Mouse (Mus musculus): Measurements from ENCODE around the gene Pemt. TPM values are rescaled to one million over a fixed set of nuclear protein-coding genes. Genes with fewer than 3 reads are reported as not detected.

Gene Pemt
- polyA plus RNA-seq, 1 experiment = 15.8 TPM

- Histone ChIP-seq H3K79me2 (ENCODE audit: control insufficient read depth, insufficient read depth) (no peaks in the 10 kb centered on the region), H3K27me3 (ENCODE audit: control insufficient read depth, insufficient read depth, insufficient read length) (no peaks in the 10 kb centered on the region), H3ac (ENCODE audit: control insufficient read depth, insufficient read length) (no peak overlapping the region), H3K4me3 (no peak overlapping the region), H3K36me3 (ENCODE audit: control insufficient read depth, insufficient read depth) (no peaks in the 10 kb centered on the region), H3K4me2 (ENCODE audit: low read depth) (no peak overlapping the region)
- no peak for TF ChIP-seq E2F4 (IDR thresholded peaks at IDR 0.05; ENCODE audit: insufficient read depth)
- no peak for TF ChIP-seq MAX (IDR thresholded peaks at IDR 0.05; ENCODE audit: low read depth)
- no peak for TF ChIP-seq POLR2A (IDR thresholded peaks at IDR 0.05; ENCODE audit: insufficient read length, low read depth)
- no peak for TF ChIP-seq REST (IDR thresholded peaks at IDR 0.05; ENCODE audit: insufficient read depth, insufficient read length)
- TF ChIP-seq TCF12 (IDR thresholded peaks at IDR 0.05; ENCODE audit: insufficient read depth, poor library complexity, severe bottlenecking) = no peak
- TF ChIP-seq MYOG (IDR thresholded peaks at IDR 0.05; ENCODE audit: control insufficient read depth in 1 of 3, insufficient read depth in 1 of 3, insufficient read length in 2 of 3, low read depth in 2 of 3) = no peak
- TF ChIP-seq USF1 (IDR thresholded peaks at IDR 0.05; ENCODE audit: low read depth) = no peak
- TF ChIP-seq CEBPB (IDR thresholded peaks at IDR 0.05; ENCODE audit: insufficient read depth, poor library complexity, severe bottlenecking) = no peak
- no peak for TF ChIP-seq MYOD1 (IDR thresholded peaks at IDR 0.05; ENCODE audit: control insufficient read depth in 1 of 3, insufficient read length in 2 of 3, low read depth in 2 of 3)
- no peak for TF ChIP-seq TCF3 (IDR thresholded peaks at IDR 0.05; ENCODE audit: insufficient read length, low read depth)
- TF ChIP-seq SRF (IDR thresholded peaks at IDR 0.05; ENCODE audit: control insufficient read depth, insufficient read length, low read depth) = no peak
- TF ChIP-seq POLR2AphosphoS2 (IDR thresholded peaks at IDR 0.05; ENCODE audit: insufficient read length, low read depth) = no peak
These were observed 80.2 kb downstream of the Pemt start for GRCm38 (mm10) chr11:59966102-59966483.

- Histone ChIP-seq H3K4me2 (ENCODE audit: low read depth) (peak overlapping the region; percentile 100), H3K79me2 (ENCODE audit: control insufficient read depth, insufficient read depth) (no peaks in the 10 kb centered on the region), H3K36me3 (ENCODE audit: control insufficient read depth, insufficient read depth) (no peaks in the 10 kb centered on the region), H3ac (ENCODE audit: control insufficient read depth, insufficient read length) (no peak overlapping the region), H3K27me3 (ENCODE audit: control insufficient read depth, insufficient read depth, insufficient read length) (no peaks in the 10 kb centered on the region), H3K4me3 (peak overlapping the region; percentile 29)
- no peak for TF ChIP-seq MAX (IDR thresholded peaks at IDR 0.05; ENCODE audit: low read depth)
These were observed 80.8 kb downstream of the Pemt start for GRCm38 (mm10) chr11:59965227-59966101.

- Histone ChIP-seq H3K4me2 (ENCODE audit: low read depth) (peak within 1 kb of the TSS; percentile 100), H3ac (ENCODE audit: control insufficient read depth, insufficient read length) (no peak within 1 kb of the TSS), H3K27me3 (ENCODE audit: control insufficient read depth, insufficient read depth, insufficient read length) (no peaks in the 10 kb centered on the region), H3K36me3 (ENCODE audit: control insufficient read depth, insufficient read depth) (no peaks in the 10 kb centered on the region), H3K79me2 (ENCODE audit: control insufficient read depth, insufficient read depth) (no peaks in the 10 kb centered on the region), H3K4me3 (peak within 1 kb of the TSS; percentile 29)
- TF ChIP-seq REST (IDR thresholded peaks at IDR 0.05; ENCODE audit: insufficient read depth, insufficient read length) (no peak), MAX (IDR thresholded peaks at IDR 0.05; ENCODE audit: low read depth) (no peak), SRF (IDR thresholded peaks at IDR 0.05; ENCODE audit: control insufficient read depth, insufficient read length, low read depth) (no peak), POLR2AphosphoS2 (IDR thresholded peaks at IDR 0.05; ENCODE audit: insufficient read length, low read depth) (peak; percentile 49), E2F4 (IDR thresholded peaks at IDR 0.05; ENCODE audit: insufficient read depth) (peak; percentile 29), POLR2A (IDR thresholded peaks at IDR 0.05; ENCODE audit: insufficient read length, low read depth) (peak; percentile 64)
These were observed 81.5 kb downstream of the Pemt start, which contains the start of gene Rasd1 for GRCm38 (mm10) chr11:59964818-59965217. Gene Rasd1 (minus strand): TSS chr11:59964944.

DNA sequence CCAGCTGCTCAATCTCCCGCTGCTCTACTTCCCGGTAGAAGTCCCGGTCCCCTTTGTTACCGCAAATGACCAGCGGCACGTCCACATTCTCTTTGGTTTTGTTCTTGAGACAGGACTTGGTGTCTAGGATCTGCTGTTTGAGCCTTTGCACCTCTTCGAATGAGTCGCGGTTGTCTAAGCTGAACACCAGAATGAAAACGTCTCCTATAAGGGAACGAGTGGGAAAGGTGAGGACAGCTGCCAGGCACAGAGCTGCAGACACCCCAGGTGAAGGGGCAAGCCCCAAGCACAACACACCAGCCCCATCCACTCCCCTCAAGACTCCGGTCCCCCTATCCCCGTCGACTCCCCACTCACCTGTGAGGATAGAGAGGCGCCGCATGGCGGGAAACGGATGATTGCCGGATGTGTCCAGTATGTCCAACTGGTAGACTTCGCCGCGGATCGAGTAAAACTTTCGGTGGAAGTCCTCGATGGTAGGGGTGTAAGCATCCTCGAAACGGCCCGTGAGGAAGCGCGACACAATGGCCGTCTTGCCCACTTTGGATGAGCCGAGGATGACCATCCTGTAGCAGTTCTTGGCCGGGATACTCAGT is 82.0 kb downstream of the Pemt start:
- Histone ChIP-seq H3ac (ENCODE audit: control insufficient read depth, insufficient read length) (no peak overlapping the region), H3K4me3 (peak overlapping the region; percentile 29), H3K4me2 (ENCODE audit: low read depth) (peak overlapping the region; percentile 100), H3K36me3 (ENCODE audit: control insufficient read depth, insufficient read depth) (no peaks in the 10 kb centered on the region), H3K79me2 (ENCODE audit: control insufficient read depth, insufficient read depth) (no peaks in the 10 kb centered on the region), H3K27me3 (ENCODE audit: control insufficient read depth, insufficient read depth, insufficient read length) (no peaks in the 10 kb centered on the region)
- no peak for TF ChIP-seq MYOD1 (IDR thresholded peaks at IDR 0.05; ENCODE audit: control insufficient read depth in 1 of 3, insufficient read length in 2 of 3, low read depth in 2 of 3)
- no peak for TF ChIP-seq SRF (IDR thresholded peaks at IDR 0.05; ENCODE audit: control insufficient read depth, insufficient read length, low read depth)
- no peak for TF ChIP-seq POLR2AphosphoS2 (IDR thresholded peaks at IDR 0.05; ENCODE audit: insufficient read length, low read depth)
- TF ChIP-seq USF1 (IDR thresholded peaks at IDR 0.05; ENCODE audit: low read depth) = no peak
- no peak for TF ChIP-seq TCF3 (IDR thresholded peaks at IDR 0.05; ENCODE audit: insufficient read length, low read depth)
- TF ChIP-seq REST (IDR thresholded peaks at IDR 0.05; ENCODE audit: insufficient read depth, insufficient read length) = no peak
- TF ChIP-seq POLR2A (IDR thresholded peaks at IDR 0.05; ENCODE audit: insufficient read length, low read depth) = no peak
- no peak for TF ChIP-seq CEBPB (IDR thresholded peaks at IDR 0.05; ENCODE audit: insufficient read depth, poor library complexity, severe bottlenecking)
- no peak for TF ChIP-seq E2F4 (IDR thresholded peaks at IDR 0.05; ENCODE audit: insufficient read depth)
- no peak for TF ChIP-seq MYOG (IDR thresholded peaks at IDR 0.05; ENCODE audit: control insufficient read depth in 1 of 3, insufficient read depth in 1 of 3, insufficient read length in 2 of 3, low read depth in 2 of 3)
- TF ChIP-seq TCF12 (IDR thresholded peaks at IDR 0.05; ENCODE audit: insufficient read depth, poor library complexity, severe bottlenecking) = no peak
- TF ChIP-seq MAX (IDR thresholded peaks at IDR 0.05; ENCODE audit: low read depth) = no peak
